Mouse (Mus musculus) R1 (cell line): ENCODE measurements at regions not wholly inside any gene's neighbourhood (a gene's known extent, or its start where the extent isn't known, plus 50 kb on each side); places are given as distances from the start of the nearest gene placed in this dataset.
A peak's percentile ranks its signal among the peaks of the same experiment; 100 is the strongest.

ENCODE experiments used
- DNase-seq: peaks from one replicate; pipeline ENCODE4 v3.0.0-alpha.2; 2018; ENCODE audit warnings: low read depth, low spot score

- DNase-seq = no peak
These were observed 172.9 kb upstream of the Phactr1 start for GRCm38 (mm10) chr13:42507535-42507934.

DNA sequence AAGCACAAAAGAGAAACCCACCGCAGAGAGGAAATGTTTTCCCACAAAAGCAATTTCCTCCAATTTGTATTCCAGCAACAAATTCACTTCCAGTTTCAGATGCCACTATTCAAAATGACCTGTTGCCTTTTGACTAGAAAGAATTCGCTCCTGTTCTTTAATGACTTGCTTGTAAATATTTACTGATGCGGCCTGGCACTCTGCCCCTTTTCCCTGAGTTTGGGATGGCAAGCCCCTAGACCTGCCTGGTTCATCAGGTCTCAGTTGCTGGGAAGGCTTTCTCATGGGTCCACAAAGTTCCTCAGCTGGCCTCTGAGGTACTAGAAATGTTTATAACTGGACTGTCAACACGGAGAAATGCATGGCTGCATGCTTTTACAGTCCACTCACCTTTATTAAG lies 161.7 kb upstream of the Phactr1 start:
- no peak for DNase-seq

- no peak for DNase-seq
These were observed 157.9 kb upstream of the Phactr1 start for GRCm38 (mm10) chr13:42522553-42522952.

DNA sequence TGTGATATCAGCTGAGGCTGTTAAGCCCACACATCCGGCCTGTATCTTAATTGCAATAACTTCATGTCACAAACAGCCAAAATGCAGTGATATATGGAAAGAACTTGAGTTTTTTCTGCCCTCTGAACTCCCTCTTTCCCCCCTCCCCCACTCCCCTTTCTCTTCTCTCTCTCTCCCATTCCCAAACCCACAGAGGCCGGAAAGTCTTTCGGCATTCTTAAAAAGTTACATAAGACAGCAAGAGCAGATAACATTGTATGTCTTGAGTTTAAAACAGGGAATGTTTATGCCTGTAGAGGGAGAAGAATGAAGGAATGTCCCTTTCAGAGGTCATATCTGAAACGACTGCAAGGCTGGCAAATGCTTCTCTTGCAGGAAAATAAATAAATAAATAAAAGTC lies 154.3 kb upstream of the Phactr1 start:
- no peak for DNase-seq

- peak; percentile 77 for DNase-seq
These were observed 153.5 kb upstream of the Phactr1 start for GRCm38 (mm10) chr13:42526966-42527365.

DNA sequence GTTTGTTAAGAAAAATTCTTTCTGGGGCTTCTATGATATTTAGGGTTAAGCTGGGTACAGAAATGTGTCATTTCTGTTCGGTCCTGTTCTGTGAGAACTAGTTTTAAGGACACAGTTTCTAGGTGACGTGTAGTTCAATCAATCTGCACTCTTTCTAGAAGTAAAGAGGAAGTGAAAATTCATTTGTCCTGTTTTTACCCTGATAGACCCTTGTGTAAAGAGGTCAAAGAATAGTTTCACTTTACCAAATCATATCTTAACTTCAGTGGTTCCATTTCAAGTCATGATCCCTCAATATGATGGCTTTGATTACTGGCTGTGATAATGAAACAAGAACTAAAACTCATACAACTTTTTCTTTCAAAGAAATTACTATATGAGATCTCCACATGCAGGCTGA lies 152.3 kb upstream of the Phactr1 start:
- DNase-seq = no peak

- DNase-seq = no peak
These were observed 143.8 kb upstream of the Phactr1 start for GRCm38 (mm10) chr13:42536501-42537210.

GRCm38 (mm10) chr13:42538046-42538445 lies 142.4 kb upstream of the Phactr1 start:
- no peak for DNase-seq

GRCm38 (mm10) chr13:42544536-42545094 lies 135.8 kb upstream of the Phactr1 start:
- DNase-seq = no peak

GRCm38 (mm10) chr13:42546389-42546788 lies 134.0 kb upstream of the Phactr1 start:
- DNase-seq = no peak

GRCm38 (mm10) chr13:42546851-42547250 lies 133.6 kb upstream of the Phactr1 start:
- DNase-seq = no peak

- DNase-seq = peak; percentile 84
These were observed 131.3 kb upstream of the Phactr1 start for GRCm38 (mm10) chr13:42549021-42549559.

DNA sequence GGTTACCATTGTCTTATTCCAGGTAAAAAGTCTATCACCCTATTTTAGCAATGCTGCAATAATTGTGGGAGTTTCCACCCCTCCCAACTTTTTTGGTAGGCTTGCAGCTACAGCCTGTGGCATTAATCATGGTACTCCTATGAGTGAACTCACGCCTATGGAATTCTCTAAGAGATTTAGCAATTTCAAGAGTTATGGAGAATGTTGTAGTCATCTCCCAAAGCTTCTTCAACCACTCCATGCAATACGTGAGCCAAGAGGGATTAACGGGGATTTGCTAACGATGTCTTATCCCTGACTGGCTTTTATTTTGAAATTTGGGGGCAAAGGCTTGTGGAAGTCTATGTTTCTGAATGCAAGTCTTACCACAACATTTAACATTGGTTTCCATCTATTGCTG lies 125.5 kb upstream of the Phactr1 start:
- no peak for DNase-seq

GRCm38 (mm10) chr13:42558526-42558925 lies 121.9 kb upstream of the Phactr1 start:
- DNase-seq = no peak

GRCm38 (mm10) chr13:42561446-42561845 lies 119.0 kb upstream of the Phactr1 start:
- no peak for DNase-seq

- DNase-seq = no peak
These were observed 114.9 kb upstream of the Phactr1 start for GRCm38 (mm10) chr13:42565291-42566058.

DNA sequence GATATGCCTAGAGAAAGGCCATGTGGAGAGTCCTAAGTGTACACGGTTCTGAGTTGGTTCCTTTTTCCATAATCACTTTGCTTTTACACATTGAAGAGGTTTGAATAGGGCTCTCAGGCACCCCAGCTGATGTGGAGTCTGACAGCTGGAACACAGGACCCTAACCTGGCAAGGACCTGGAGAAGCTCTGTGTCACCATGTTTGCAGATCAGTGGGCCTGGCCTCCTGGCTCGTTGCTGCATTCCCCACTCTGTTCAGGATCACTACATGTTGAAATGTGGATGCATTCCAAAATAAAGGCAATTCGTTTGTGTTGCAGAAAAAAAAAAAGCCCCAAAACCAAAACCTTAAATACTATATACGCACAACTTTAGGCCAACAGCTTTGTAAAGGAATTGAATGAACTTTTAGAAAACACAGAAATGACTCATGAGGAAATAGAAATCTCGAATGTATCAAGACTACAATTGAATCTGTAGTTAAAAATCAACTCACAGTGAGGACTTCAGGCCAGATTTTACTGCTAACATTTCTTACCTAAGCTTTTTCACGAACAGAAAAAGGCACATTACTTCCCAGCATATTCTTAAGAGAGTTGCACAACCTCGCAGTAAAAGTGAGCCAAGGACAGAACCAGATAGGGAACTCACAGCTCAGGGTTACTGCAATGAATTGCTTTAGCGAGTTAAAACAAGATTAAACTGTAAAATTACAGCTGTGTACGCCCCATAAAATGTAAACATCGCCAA lies 109.6 kb upstream of the Phactr1 start:
- no peak for DNase-seq

GRCm38 (mm10) chr13:42574189-42574588 lies 106.2 kb upstream of the Phactr1 start:
- DNase-seq = no peak

DNA sequence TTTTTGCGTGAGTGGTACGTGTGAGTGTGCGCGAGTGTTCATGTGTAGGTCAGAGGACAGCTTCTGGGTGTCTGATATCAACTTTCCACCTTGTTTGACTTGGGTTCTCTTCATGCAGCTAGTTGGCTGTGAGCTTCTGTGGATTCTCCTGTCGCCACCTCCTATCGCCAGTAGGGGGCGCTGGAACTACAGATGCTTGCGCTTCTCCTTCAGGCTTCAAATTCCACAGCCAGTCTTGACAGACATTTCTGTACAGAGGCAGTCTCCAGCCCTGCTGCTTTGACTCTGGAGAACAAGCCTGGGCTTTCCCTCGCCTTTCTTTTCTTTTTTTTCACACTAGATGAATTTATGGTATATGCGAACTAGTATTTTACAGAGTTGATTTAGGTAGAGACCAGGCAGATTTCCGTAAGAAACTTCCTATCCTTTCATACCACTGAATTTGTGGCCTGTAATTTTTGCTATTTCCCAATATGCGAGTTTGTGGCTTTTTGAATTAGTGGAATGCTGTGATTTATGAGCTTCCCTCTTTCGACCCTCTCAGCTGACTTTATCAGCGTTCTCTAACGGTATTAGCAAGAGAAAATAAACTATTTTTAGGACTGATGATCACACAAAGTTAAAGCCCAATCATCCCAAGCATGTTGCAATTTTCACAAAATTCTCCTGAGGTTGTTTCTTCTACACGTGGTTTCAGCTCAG lies 104.5 kb upstream of the Phactr1 start:
- DNase-seq = peak; percentile 83

GRCm38 (mm10) chr13:42579471-42579870 lies 101.0 kb upstream of the Phactr1 start:
- no peak for DNase-seq

DNA sequence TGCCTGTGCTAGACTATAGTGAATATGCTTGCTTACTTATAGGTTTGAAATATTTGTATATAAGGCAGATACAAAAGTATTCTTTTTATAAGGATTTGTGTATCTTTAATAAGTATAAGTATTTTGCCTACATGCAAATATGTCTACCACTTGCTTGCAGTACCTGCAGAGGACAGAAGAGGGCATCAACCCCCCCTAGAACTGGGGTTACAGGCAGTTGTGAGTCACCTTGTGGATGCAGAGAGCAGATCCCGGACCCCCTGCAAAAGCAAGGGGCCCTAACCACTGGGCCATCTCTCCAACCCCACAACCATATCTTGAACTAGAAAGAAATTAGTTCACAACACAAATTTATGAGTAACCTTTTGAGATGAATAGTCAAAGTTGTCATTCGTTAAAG lies 91.3 kb upstream of the Phactr1 start:
- DNase-seq = peak; percentile 59
